Mouse (Mus musculus): ENCODE results near the gene Aco2. TPM values are rescaled to one million over a fixed set of nuclear protein-coding genes. Genes with fewer than 3 reads are reported as not detected.
A peak's percentile ranks its signal among the peaks of the same experiment; 100 is the strongest.

Gene Aco2
- polyA plus RNA-seq, 1 experiment from 2014 or later = 180 TPM

DNA sequence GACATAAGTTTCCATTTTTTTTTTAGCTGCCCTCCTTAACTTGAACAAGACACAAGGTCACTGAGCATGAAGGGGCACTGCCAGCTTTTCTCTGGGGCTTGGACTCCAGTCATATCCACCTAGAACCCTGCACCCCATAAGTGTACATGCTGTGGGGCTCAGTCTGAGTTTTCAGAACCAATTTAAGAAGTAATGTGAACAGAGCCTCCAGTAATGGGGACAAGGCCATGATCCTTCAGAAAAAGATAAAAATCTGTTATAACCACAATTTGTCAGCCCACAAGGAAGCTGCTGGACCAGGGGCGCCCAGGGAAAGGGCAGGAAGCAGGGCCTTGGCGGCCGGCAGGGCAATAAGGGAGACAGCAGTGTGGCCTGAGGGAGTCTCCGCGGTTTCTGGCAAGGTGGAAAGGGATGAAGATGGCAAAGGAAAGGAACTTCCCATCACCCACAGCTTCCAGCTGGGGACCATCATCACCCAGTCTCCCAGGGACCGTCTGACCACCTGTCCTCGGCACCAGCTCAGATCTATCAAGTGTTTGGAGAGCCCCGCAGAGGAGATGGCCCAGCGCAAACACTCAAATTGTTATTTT lies 19.6 kb upstream of the Aco2 start:
- no peak overlapping the region for H3K4me2 ChIP-seq (ENCODE audit: low read depth, low read length)
- H3K27me3 ChIP-seq (ENCODE audit: control insufficient read depth, insufficient read depth, low read depth, low read length) = no peaks in the 10 kb centered on the region
- peaks cover 32% of the 10 kb centered on the region for H3K36me3 ChIP-seq (ENCODE audit: control insufficient read depth, insufficient read depth, low read length)
- peaks cover 10% of the 10 kb centered on the region for H3K4me1 ChIP-seq (replicated peaks; ENCODE audit: control insufficient read depth, insufficient read depth, low read length)
- no peak overlapping the region for H3K4me3 ChIP-seq (ENCODE audit: low read length)
- H3K9me3 ChIP-seq (ENCODE audit: control insufficient read depth, low read length) = no peaks in the 10 kb centered on the region
- 70% methylated on average over 9 of the region's 9 CpGs for WGBS
- ATAC-seq (ENCODE audit: low read depth) = no peak
- H3K9ac ChIP-seq (ENCODE audit: low read length) = no peak overlapping the region
- H3K27ac ChIP-seq (ENCODE audit: low read length) = no peak overlapping the region

DNA sequence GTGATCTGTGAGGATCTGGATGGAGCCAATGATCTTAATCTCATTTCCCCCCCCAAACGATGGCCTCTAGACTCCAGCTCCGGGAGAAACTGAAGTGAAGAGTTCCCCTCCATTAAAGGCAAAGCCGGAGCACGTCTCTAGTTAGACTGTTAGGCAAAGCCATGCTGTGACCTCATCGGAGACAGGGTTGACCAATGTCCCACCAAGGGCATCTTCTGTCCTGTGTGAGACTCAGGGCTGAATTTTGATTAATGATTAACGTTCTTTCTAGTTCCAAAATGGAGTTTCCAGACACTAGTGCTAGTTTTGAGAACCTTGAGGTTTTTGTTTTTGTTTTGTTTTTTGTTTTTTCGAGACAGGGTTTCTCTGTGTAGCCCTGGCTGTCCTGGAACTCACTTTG lies 19.0 kb upstream of the Aco2 start:
- WGBS = 80% methylated on average over 7 of the region's 7 CpGs
- H3K9me3 ChIP-seq (ENCODE audit: control insufficient read depth, low read length) = no peaks in the 10 kb centered on the region
- peaks cover 10% of the 10 kb centered on the region for H3K4me1 ChIP-seq (replicated peaks; ENCODE audit: control insufficient read depth, insufficient read depth, low read length)

DNA sequence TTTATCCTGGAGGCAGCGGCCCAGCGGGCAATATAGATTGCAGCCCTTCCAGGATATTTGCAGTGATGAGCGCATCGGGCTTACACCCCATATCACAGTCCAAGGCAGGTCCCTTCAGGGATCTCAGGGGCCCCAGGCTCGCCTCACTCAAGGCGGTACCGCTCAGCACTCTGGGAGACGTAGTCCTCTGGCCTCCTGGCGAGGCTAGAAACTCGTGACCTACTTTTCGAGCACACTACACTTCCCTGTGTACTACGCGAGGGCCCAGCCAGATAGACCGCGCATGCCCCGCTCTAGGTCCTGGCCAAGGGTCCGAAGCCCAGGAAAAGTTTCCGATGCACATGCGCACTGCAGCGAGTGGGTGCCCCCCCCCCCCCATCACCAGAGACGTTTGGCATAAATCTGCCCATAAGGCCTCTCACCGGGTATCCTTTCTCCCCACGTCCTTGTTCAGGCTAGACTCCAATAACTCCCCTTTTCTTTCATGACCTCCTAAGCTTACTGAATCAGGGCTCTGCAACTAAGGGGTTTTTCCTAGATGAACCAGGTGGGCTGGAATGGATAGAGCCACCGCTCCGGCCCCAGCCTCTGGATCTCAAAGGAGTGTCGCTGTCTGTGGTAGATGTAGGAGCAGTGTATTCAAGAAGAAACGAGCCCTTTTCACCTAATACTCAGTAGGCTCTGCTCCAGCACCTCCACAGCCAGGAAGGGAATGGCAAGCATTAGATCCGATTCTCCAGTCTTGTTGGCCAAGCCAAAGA lies 15.9 kb upstream of the Aco2 start:
- H3K9me3 ChIP-seq (ENCODE audit: control insufficient read depth, low read length) = no peaks in the 10 kb centered on the region
- under 1% methylated on average over 28 of the region's 28 CpGs for WGBS
- H3K4me2 ChIP-seq (ENCODE audit: low read depth, low read length) = peak overlapping the region; percentile 94
- H3K27ac ChIP-seq (ENCODE audit: low read length) = peak overlapping the region; percentile 99
- peaks cover 13% of the 10 kb centered on the region for H3K36me3 ChIP-seq (ENCODE audit: control insufficient read depth, insufficient read depth, low read length)
- peak overlapping the region; percentile 93 for H3K9ac ChIP-seq (ENCODE audit: low read length)
- ATAC-seq (ENCODE audit: low read depth) = peak; percentile 84
- H3K27me3 ChIP-seq (ENCODE audit: control insufficient read depth, insufficient read depth, low read depth, low read length) = no peaks in the 10 kb centered on the region
- H3K4me3 ChIP-seq (ENCODE audit: low read length) = peak overlapping the region; percentile 79
- H3K4me1 ChIP-seq (replicated peaks; ENCODE audit: control insufficient read depth, insufficient read depth, low read length) = peaks cover 15% of the 10 kb centered on the region

More for the DNA sequence above, 19.0 kb upstream of the Aco2 start:
- Histone ChIP-seq H3K4me3 (ENCODE audit: low read length) (no peak overlapping the region), H3K4me2 (ENCODE audit: low read depth, low read length) (no peak overlapping the region), H3K36me3 (ENCODE audit: control insufficient read depth, insufficient read depth, low read length) (peaks cover 28% of the 10 kb centered on the region), H3K27me3 (ENCODE audit: control insufficient read depth, insufficient read depth, low read depth, low read length) (no peaks in the 10 kb centered on the region), H3K27ac (ENCODE audit: low read length) (no peak overlapping the region), H3K9ac (ENCODE audit: low read length) (no peak overlapping the region)
- no peak for ATAC-seq (ENCODE audit: low read depth)

DNA sequence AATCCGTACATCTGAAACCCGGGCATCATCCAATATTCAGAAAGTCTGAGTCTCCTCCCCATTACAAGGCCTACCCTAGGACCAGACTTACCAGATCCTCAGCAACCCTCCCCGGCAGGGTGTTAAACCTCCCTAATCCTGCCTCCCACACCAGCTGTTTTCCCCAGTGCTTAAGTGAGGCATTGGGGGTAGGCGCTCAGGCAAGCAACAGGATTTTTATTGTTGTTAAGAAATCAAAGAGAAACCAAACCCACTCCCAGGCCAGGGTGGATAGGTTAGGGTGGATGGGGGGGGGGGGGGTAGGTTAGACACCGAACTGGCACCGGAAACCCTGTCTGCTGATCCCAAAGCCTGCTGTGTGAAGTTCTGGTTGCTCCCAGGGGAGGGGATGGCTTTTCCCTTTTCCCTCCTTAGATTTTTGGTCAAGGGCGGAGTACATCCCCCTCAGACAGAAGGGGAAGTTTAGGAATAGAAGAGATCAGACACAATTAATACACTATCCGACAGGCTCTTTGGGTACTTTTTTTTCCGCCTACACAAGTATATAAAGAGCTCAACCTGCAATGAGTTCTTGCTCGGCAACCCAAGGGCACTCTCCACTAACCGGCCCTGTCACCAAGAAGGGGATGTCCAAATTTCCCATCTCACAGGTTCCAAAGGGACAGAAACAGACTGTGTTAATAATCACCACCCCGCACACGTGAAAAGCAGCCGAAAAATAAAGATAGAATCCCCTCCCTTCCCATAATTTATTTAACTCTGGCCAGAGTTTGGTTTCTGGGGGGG lies 15.0 kb upstream of the Aco2 start:
- peak overlapping the region; percentile 93 for H3K9ac ChIP-seq (ENCODE audit: low read length)
- no peaks in the 10 kb centered on the region for H3K27me3 ChIP-seq (ENCODE audit: control insufficient read depth, insufficient read depth, low read depth, low read length)
- peaks cover 5% of the 10 kb centered on the region for H3K36me3 ChIP-seq (ENCODE audit: control insufficient read depth, insufficient read depth, low read length)
- 0% methylated on average over 14 of the region's 14 CpGs for WGBS
- H3K4me1 ChIP-seq (replicated peaks; ENCODE audit: control insufficient read depth, insufficient read depth, low read length) = peaks cover 15% of the 10 kb centered on the region
- H3K9me3 ChIP-seq (ENCODE audit: control insufficient read depth, low read length) = no peaks in the 10 kb centered on the region
- peak overlapping the region; percentile 79 for H3K4me3 ChIP-seq (ENCODE audit: low read length)
- H3K4me2 ChIP-seq (ENCODE audit: low read depth, low read length) = peak overlapping the region; percentile 94
- ATAC-seq (ENCODE audit: low read depth) = no peak
- peak overlapping the region; percentile 99 for H3K27ac ChIP-seq (ENCODE audit: low read length)

DNA sequence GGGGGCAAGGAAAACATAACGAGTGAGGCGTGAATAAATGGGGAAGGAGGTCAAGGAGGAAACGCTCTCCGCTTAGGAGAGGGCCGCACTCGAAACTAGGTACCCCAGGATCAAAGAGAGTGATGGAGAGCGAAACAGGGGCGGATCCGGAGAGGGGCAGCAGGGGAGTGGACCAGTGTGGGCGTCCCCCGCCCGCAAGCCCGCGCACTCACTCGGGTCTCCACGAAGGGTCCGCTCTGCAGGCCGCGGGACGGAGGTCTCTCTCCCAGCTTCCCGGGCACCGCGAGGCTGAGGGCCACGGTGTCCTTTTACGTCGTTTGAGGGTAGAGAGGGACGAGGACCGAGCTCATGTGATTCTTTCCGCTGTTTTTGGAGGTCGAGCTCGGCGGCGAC lies 14.4 kb upstream of the Aco2 start:
- no peak; the same call in 1 of the 2 replicates for ATAC-seq (ENCODE audit: low read depth)

DNA sequence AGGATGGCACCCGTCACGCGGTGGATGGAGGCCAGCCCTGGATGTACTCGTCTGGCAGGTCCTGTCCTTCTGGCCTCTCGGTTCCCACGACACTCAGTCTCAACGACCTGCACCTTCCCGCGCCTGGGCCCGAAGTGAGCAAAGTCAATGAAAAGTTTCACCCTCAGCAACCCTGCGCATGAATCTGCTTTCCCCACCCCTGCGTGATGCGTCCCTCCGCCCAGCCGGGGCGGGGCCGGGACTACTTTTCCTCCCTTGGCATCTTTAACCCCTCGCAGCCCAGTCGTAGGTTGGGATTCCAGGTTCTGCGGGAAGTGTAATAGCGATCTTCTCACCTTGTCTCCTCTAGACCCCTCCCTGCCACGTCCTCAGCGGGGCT lies 14.0 kb upstream of the Aco2 start:
- Histone ChIP-seq H3K4me3 (ENCODE audit: low read length) (peak overlapping the region; percentile 79), H3K4me1 (replicated peaks; ENCODE audit: control insufficient read depth, insufficient read depth, low read length) (peaks cover 15% of the 10 kb centered on the region), H3K36me3 (ENCODE audit: control insufficient read depth, insufficient read depth, low read length) (peaks cover 5% of the 10 kb centered on the region), H3K9me3 (ENCODE audit: control insufficient read depth, low read length) (no peaks in the 10 kb centered on the region), H3K9ac (ENCODE audit: low read length) (peak overlapping the region; percentile 93), H3K27ac (ENCODE audit: low read length) (peak overlapping the region; percentile 99), H3K27me3 (ENCODE audit: control insufficient read depth, insufficient read depth, low read depth, low read length) (no peaks in the 10 kb centered on the region), H3K4me2 (ENCODE audit: low read depth, low read length) (peak overlapping the region; percentile 94)
- peak; percentile 32 for ATAC-seq (ENCODE audit: low read depth)
- under 1% methylated on average over 23 of the region's 23 CpGs for WGBS

More for the DNA sequence above, 14.4 kb upstream of the Aco2 start:
- Histone ChIP-seq H3K36me3 (ENCODE audit: control insufficient read depth, insufficient read depth, low read length) (peaks cover 5% of the 10 kb centered on the region), H3K4me3 (ENCODE audit: low read length) (peak overlapping the region; percentile 79), H3K9ac (ENCODE audit: low read length) (peak overlapping the region; percentile 93), H3K27me3 (ENCODE audit: control insufficient read depth, insufficient read depth, low read depth, low read length) (no peaks in the 10 kb centered on the region), H3K4me2 (ENCODE audit: low read depth, low read length) (peak overlapping the region; percentile 94), H3K27ac (ENCODE audit: low read length) (peak overlapping the region; percentile 99), H3K4me1 (replicated peaks; ENCODE audit: control insufficient read depth, insufficient read depth, low read length) (peaks cover 15% of the 10 kb centered on the region), H3K9me3 (ENCODE audit: control insufficient read depth, low read length) (no peaks in the 10 kb centered on the region)
- WGBS = under 1% methylated on average over 33 of the region's 33 CpGs

DNA sequence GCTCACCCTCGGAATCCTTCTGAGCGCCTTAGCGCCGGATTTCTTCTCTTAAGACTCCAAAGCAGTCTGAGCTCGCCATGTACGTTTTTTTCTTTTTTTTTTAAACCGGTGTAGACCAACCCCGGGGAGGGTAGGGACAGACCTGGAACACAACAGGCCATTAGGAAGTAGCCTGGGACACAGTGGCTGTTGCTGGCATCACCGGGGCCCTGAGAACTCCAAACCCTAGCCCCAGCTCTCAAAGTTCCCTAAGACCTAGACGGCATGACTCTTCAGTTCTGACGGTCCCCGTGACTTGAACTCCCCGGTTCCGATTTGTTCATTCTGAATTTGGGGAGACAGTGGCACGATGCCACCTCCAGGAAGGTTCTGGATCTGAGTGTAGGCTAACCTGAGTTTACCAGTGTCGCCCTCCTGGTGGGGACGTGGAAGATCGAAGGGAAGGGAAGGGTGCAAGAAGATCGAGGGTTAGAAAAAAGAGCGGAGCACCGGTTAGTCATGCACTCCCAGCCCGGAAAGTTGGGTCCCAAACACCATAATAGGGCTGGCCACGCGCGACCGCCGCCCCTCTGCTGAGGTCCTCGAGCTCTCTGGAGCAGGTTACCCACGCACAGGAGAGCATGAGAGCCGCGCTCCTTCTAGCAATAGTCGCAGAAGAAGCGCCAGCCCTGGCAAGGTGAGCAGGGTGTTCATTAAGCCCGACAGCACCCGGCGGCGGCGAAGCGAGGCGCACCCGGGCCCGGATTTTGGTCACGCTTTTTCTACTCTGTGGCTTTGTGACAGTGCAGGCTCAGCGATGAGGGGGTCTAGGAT lies 13.4 kb upstream of the Aco2 start, which contains the start of gene Tob2:
Gene Tob2 (minus strand): TSS at position 280 of the 813 bp plus-strand sequence.
- Histone ChIP-seq H3K27me3 (ENCODE audit: control insufficient read depth, insufficient read depth, low read depth, low read length) (no peaks in the 10 kb centered on the region), H3K9ac (ENCODE audit: low read length) (peak within 1 kb of the TSS; percentile 93), H3K27ac (ENCODE audit: low read length) (peak within 1 kb of the TSS; percentile 99), H3K4me3 (ENCODE audit: low read length) (peak within 1 kb of the TSS; percentile 79), H3K4me2 (ENCODE audit: low read depth, low read length) (peak within 1 kb of the TSS; percentile 94), H3K4me1 (replicated peaks; ENCODE audit: control insufficient read depth, insufficient read depth, low read length) (peaks cover 15% of the 10 kb centered on the region), H3K9me3 (ENCODE audit: control insufficient read depth, low read length) (no peaks in the 10 kb centered on the region), H3K36me3 (ENCODE audit: control insufficient read depth, insufficient read depth, low read length) (peaks cover under 1% of the 10 kb centered on the region; the same call in 1 of the 2 replicates)
- peak; percentile 23 for ATAC-seq (ENCODE audit: low read depth)
- under 1% methylated on average over 44 of the region's 44 CpGs for WGBS

DNA sequence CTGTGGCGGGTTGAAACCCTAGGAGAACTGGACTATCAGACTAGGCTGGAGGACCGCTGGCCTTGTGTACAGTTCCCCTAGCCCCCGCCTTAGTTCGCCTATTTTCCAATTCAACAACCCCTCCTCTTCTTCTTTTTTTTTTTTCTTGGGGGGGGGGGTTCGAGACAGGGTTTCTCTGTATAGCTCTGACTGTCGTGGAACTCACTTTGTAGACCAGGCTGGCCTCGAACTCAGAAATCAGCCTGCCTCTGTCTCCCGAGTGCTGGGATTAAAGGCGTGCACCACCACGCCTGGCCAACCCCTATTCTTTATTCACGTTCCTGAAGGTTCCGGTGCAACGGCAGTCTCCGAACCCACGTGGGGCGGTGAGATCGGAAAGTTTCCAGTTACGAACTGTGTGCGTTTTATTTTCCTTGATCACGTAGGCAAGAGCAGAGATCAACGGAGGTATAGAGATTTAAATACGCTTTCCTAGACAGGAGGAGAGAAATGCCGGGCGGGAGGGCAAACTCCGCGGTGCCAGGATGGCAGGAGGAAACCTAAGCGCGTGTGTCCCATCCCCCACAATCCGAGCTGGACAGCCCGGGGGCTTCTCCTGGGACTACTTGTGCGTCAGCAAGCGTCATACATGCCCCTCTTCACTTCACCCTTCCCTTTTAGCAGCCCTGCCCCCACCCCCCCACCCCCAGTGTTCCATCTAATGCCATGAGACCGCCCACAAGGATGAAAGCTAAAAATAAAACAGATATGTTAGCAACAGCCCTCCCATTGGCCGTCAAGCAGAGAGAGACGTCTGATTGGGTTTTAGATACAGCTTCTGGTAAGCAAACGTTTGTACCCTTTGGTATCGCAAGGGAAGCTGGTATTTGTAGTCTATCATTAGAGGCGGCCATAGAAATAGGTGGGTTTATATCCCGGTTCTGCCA lies 12.5 kb upstream of the Aco2 start:
- H3K27ac ChIP-seq (ENCODE audit: low read length) = peak overlapping the region; percentile 99
- H3K4me3 ChIP-seq (ENCODE audit: low read length) = peak overlapping the region; percentile 79
- peak overlapping the region; percentile 94 for H3K4me2 ChIP-seq (ENCODE audit: low read depth, low read length)
- peaks cover 15% of the 10 kb centered on the region for H3K4me1 ChIP-seq (replicated peaks; ENCODE audit: control insufficient read depth, insufficient read depth, low read length)
- H3K9ac ChIP-seq (ENCODE audit: low read length) = peak overlapping the region; percentile 93
- H3K27me3 ChIP-seq (ENCODE audit: control insufficient read depth, insufficient read depth, low read depth, low read length) = no peaks in the 10 kb centered on the region
- H3K9me3 ChIP-seq (ENCODE audit: control insufficient read depth, low read length) = no peaks in the 10 kb centered on the region
- under 1% methylated on average over 39 of the region's 39 CpGs for WGBS
- ATAC-seq (ENCODE audit: low read depth) = peak; percentile 83
- H3K36me3 ChIP-seq (ENCODE audit: control insufficient read depth, insufficient read depth, low read length) = 0 out of 2 replicates have a peak, but pooled peaks cover 8% of the 10 kb centered on the region

Measured in lung, embryonic 16.5 days (tissue).